Mouse (Mus musculus) bone marrow macrophage, adult 2 months (primary cell): ENCODE measurements around the gene Tm7sf2. TPM values are rescaled to one million over a fixed set of nuclear protein-coding genes. Genes with fewer than 3 reads are reported as not detected.
A peak's percentile ranks its signal among the peaks of the same experiment; 100 is the strongest.

ENCODE experiments used
- H3K27ac ChIP-seq: 2 replicates; pipeline ENCODE4 v1.5.1; 2012; ENCODE audit warnings: low read depth, low read length; ENCODE audit not compliant: insufficient read depth
- H3K4me1 ChIP-seq: 2 replicates; pipeline ENCODE4 v1.6.1; 2012; ENCODE audit warnings: low read length; ENCODE audit not compliant: control insufficient read depth, insufficient read depth
- H3K4me3 ChIP-seq: 2 replicates; pipeline ENCODE4 v1.5.1; 2012; ENCODE audit warnings: mild to moderate bottlenecking, low read length, moderate library complexity; ENCODE audit not compliant: insufficient read depth
- CTCF ChIP-seq: IDR thresholded peaks from 2 replicates; pipeline ENCODE4 v1.5.1; 2012; ENCODE audit warnings: low read depth, mild to moderate bottlenecking, low read length, moderate library complexity
- POLR2A ChIP-seq: IDR thresholded peaks from 2 replicates; pipeline ENCODE4 v1.6.1; 2012; ENCODE audit warnings: mild to moderate bottlenecking, low read depth, low read length, borderline replicate concordance
- polyA plus RNA-seq: library from polyadenylated mRNA; stranded (reverse); fragments of >200 nt; gene quantifications from 2 replicates; pipeline ENCODE4 v1.2.4, GENCODE M21; 2012; ENCODE audit not compliant: missing spikeins, insufficient read depth, insufficient read length

Tm7sf2 gene
- polyA plus RNA-seq, 1 experiment, result 13.7 TPM

DNA sequence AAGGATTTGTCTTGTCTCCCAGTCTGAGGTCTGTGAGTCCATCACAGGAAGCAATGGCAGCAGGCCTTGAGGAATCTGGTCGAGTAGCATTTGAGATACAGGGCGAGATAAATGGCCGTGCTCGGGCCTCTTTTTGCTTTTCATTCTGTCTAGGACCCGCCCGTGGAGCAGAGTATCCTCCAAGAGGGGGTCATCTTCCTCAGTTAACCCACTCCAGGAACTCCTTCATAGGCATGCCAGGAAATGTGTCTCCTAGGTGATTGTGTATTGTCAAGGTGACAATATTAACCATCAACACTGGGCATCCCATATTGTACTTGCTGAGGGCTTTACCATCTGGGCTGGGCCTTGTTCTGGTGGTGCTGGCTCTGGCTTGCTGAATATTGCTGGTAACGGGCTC lies 25.9 kb upstream of the Tm7sf2 start, which contains the start of gene AC131692.1:
TSS of gene AC131692.1 (plus strand) at position 301 of the 400 bp plus-strand sequence.
- TF ChIP-seq POLR2A (no peak), CTCF (no peak)
- no peak within 1 kb of the TSS for H3K4me3 ChIP-seq

GRCm38 (mm10) chr19:6088841-6089240 lies 20.7 kb upstream of the Tm7sf2 start:
- Histone ChIP-seq H3K4me3 (no peak overlapping the region), H3K27ac (no peak overlapping the region), H3K4me1 (peaks cover 9% of the 10 kb centered on the region)
- TF ChIP-seq CTCF (no peak), POLR2A (no peak)

More for the DNA sequence above, 25.9 kb upstream of the Tm7sf2 start, which contains the start of gene AC131692.1:
- Histone ChIP-seq H3K4me1 (peaks cover 17% of the 10 kb centered on the region), H3K27ac (no peak within 1 kb of the TSS)

DNA sequence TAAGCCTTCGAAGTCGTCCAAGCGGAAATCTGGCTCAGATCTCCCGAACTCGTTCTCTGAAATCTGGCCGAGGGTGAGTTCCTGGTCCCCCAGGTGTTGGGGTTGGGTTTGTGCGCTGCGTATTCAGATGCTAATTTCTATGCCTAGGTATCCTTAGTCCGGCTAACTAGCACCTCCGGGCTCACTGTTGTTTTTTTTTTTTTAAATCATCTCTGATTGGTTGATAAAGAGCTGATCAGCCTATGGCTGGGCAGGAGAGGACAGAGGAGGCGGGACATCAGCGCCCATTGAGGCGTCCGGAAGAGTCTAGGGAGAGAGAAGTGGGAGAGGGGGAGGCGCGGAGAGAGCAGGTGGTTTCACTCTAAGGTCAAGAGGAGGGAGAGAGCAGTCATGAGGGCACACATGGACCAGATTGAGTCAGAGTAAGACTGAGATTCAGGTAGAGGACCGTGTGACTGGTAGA lies 17.3 kb upstream of the Tm7sf2 start:
- H3K4me3 ChIP-seq, result peak overlapping the region; percentile 85
- H3K4me1 ChIP-seq, result peaks cover 13% of the 10 kb centered on the region
- no peak for TF ChIP-seq POLR2A
- no peak for TF ChIP-seq CTCF
- H3K27ac ChIP-seq, result peak overlapping the region; percentile 61

DNA sequence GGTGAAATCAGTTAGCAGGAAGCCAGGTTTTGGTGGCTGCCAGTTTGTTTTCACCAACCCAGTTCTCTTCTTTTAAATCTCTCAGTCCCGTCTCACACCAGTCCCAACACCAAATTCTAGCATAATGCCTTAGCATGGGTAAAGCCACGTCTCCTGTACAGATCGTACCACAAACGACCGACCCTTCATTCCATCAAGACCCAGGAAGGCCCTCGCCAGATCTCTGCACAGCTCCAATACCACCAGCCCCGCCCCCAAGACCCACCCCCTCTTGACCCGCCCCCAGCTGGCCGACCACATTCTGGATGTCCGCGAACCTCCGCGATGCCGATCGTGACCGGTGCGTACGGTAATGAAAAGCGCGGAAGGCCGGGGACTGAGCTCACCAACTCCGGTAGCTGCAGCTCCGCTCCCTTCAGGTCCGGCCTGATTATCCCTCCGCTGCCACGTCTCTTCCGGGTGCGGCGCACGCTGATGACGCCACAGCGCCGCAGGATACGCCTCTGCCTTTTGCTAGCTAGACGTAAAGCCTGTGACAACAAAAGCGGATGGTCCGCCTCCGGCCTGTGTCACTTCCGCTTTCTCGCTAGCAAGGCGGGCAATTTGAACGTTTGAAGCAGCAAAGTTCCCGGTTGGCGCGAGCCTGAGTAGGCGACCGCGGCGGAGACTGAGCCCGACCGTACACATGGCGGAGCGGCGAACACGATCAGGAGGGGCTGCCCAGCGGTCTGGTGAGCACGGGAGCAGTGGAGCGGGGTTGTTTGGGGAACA lies 16.5 kb upstream of the Tm7sf2 start, which contains the start of the genes Zfpl1 and Cdca5:
TSS of gene Zfpl1 (minus strand) at position 479 of the 771 bp plus-strand sequence.
TSS of gene Cdca5 (plus strand) at position 506 of the 771 bp plus-strand sequence.
- peaks cover 13% of the 10 kb centered on the region for H3K4me1 ChIP-seq
- peak within 1 kb of the TSS; percentile 61 for H3K27ac ChIP-seq
- H3K4me3 ChIP-seq, result peak within 1 kb of the TSS; percentile 85
- TF ChIP-seq CTCF (no peak), POLR2A (no peak)

DNA sequence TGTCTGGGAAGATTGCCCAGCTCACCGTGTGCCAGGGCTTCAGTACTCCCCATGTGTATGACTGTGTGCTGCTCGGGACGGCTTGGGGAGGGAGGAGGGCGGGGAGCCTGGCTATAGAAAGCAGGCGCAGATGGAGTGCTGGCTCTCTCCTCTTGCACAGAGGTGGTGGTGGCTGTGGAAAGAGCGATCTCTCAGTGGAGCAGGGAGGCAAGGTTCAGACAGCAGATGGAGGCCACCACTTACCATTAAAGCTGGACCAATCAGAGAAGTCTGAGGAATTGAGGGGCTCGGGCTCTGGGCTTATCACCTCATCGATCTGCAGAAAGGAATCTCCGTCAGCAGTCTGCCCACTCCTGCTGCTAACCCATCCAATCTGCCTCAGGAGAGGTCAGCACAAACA lies 14.0 kb upstream of the Tm7sf2 start, which contains the start of gene Gm28374:
TSS of gene Gm28374 (minus strand) at position 101 of the 400 bp plus-strand sequence.
- H3K4me3 ChIP-seq, result no peak within 1 kb of the TSS
- TF ChIP-seq CTCF, result no peak
- TF ChIP-seq POLR2A, result no peak
- H3K4me1 ChIP-seq, result peaks cover 13% of the 10 kb centered on the region
- no peak within 1 kb of the TSS for H3K27ac ChIP-seq

- no peak for TF ChIP-seq POLR2A
- TF ChIP-seq CTCF, result no peak
- Histone ChIP-seq H3K4me3 (no peak within 1 kb of the TSS), H3K27ac (no peak within 1 kb of the TSS), H3K4me1 (peaks cover 18% of the 10 kb centered on the region)
Observed at GRCm38 (mm10) chr19:6079983-6080480, 11.9 kb upstream of the Tm7sf2 start, which contains the start of gene Tmem262. Gene Tmem262 (plus strand): TSS chr19:6080033.

GRCm38 (mm10) chr19:6076564-6077393 lies 8.6 kb upstream of the Tm7sf2 start, which contains the start of gene Vps51:
Gene Vps51 (minus strand): TSS chr19:6077231.
- Histone ChIP-seq H3K27ac (peak within 1 kb of the TSS; percentile 47), H3K4me1 (peaks cover 25% of the 10 kb centered on the region), H3K4me3 (peak within 1 kb of the TSS; percentile 77)
- TF ChIP-seq POLR2A, result no peak
- TF ChIP-seq CTCF, result no peak

- Histone ChIP-seq H3K27ac (peak overlapping the region; percentile 85), H3K4me3 (peak overlapping the region; percentile 43), H3K4me1 (peaks cover 25% of the 10 kb centered on the region)
- TF ChIP-seq POLR2A (no peak), CTCF (no peak)
Observed at GRCm38 (mm10) chr19:6073889-6074288, 5.7 kb upstream of the Tm7sf2 start.

DNA sequence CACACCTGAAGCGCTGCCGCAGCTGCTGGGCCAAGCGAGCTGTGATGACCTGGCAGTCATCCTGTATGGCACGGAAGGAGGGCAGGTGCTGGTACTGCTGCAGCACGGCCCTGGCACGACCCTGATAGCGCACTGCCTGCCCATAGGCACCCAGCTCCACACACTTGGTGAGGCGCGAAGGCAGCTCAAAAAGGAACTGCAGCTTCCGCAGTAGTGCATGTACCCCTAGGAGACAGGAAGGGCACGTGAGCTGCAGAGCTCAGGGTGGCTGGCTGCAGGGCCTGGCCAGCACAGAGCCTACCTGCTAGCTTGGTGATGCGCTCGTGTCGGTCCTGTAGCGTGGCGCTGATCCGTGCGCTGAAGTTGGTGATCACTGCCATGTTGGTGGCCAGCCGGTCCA lies 3.1 kb upstream of the Tm7sf2 start:
- no peak overlapping the region for H3K4me3 ChIP-seq
- H3K4me1 ChIP-seq, result peaks cover 31% of the 10 kb centered on the region
- TF ChIP-seq POLR2A, result no peak
- TF ChIP-seq CTCF, result no peak
- no peak overlapping the region for H3K27ac ChIP-seq
